Mouse (Mus musculus) embryonic facial prominence, embryonic 15.5 days (tissue): ENCODE data around the gene Mapkapk5. TPM values are rescaled to one million over a fixed set of nuclear protein-coding genes. Genes with fewer than 3 reads are reported as not detected.

Source experiments
- ATAC-seq: fragments of 200-750 bp; cut with Nextera tagmentation; 2 replicates; pipeline ENCODE4 v1.8.0; 2017; ENCODE audit warnings: low read depth, moderate TSS enrichment; ENCODE audit not compliant: insufficient number of reproducible peaks, low FRiP score, low TSS enrichment
- H3K27ac ChIP-seq: fragments of 300-500 bp; sonication (generic); replicated peaks from 2 replicates; pipeline ENCODE4 v1.5.1; 2015; ENCODE audit warnings: mild to moderate bottlenecking, inconsistent platforms
- H3K27me3 ChIP-seq: fragments of 300-500 bp; sonication (generic); 2 replicates; pipeline ENCODE4 v1.6.1; 2015; ENCODE audit warnings: inconsistent platforms
- H3K36me3 ChIP-seq: fragments of 300-500 bp; sonication (generic); 2 replicates; pipeline ENCODE4 v1.6.1; 2015; ENCODE audit warnings: mild to moderate bottlenecking, inconsistent platforms
- H3K4me1 ChIP-seq: fragments of 300-500 bp; sonication (generic); 2 replicates; pipeline ENCODE4 v1.6.1; 2015; ENCODE audit warnings: inconsistent platforms
- H3K4me2 ChIP-seq: fragments of 300-500 bp; sonication (generic); replicated peaks from 2 replicates; pipeline ENCODE4 v1.6.1; 2015; ENCODE audit warnings: mild to moderate bottlenecking, inconsistent platforms
- H3K4me3 ChIP-seq: fragments of 300-500 bp; sonication (generic); replicated peaks from 2 replicates; pipeline ENCODE4 v1.5.1; 2015; ENCODE audit warnings: mild to moderate bottlenecking, inconsistent platforms
- H3K9ac ChIP-seq: fragments of 300-500 bp; sonication (generic); 2 replicates; pipeline ENCODE4 v1.6.1; 2015; ENCODE audit warnings: inconsistent platforms
- H3K9me3 ChIP-seq: fragments of 300-500 bp; sonication (generic); replicated peaks from 2 replicates; pipeline ENCODE4 v1.6.1; 2016; ENCODE audit warnings: inconsistent platforms
- WGBS: fragments of 180-500 bp; shearing (Covaris S2); methylation state at CpG from one replicate; pipeline ENCODE4 v1.1.7; 2015; 5-methylcytosine and 5-hydroxymethylcytosine counted together
- polyA plus RNA-seq: library from polyadenylated mRNA; unstranded; fragments of >200 nt; fragmentation: Nextera tagmentation; extraction: Ambion mirVana; gene quantifications from 2 replicates; pipeline ENCODE4 v1.2.1, GENCODE M21; 2015

Mapkapk5 gene
- polyA plus RNA-seq, 1 experiment from 2014 or later, result 52.0 TPM

DNA sequence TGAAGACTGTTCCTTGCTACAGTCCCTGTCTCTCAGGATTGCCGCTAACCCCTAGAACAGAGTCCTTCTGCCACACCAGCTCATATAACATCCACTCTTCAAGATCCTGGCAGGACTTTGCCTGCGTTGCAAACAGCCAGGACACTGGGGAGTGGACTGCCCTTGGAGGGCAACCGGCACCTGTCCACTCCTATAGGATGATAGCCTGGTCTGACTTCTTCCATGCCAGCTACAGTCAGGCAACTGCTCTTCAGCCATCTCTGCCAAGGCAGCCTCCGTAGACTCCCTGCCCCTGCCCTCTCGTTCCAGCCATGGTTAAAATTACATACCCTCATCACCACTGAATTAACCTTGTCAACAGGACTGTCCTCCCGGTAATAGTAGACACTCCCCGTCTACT, 3.5 kb upstream of the Mapkapk5 start:
- Histone ChIP-seq H3K4me3 (no peak overlapping the region), H3K27me3 (no peaks in the 10 kb centered on the region), H3K27ac (no peak overlapping the region), H3K9ac (no peak overlapping the region), H3K4me1 (peaks cover 12% of the 10 kb centered on the region), H3K9me3 (no peaks in the 10 kb centered on the region), H3K4me2 (no peak overlapping the region), H3K36me3 (no peaks in the 10 kb centered on the region)
- 82% methylated on average over 7 of the region's 7 CpGs for WGBS
- no peak for ATAC-seq

DNA sequence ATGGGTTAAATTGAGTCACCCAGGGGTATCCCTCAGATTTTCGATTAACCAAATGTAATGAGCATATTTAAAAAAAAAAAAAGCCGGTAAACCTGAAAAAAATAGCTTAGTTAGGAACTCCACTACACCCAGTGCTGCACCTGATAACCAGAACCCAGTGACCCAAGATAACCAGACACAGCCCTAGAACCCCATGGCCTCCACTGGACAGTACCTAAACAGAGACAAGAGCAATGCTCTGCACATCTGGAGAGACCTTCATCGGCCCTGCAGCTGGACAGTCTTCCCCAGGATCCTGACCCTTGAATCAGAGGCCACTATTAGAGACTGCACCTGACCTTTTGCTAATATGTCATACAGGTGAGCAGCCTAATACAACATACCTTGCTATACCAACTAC, 1.4 kb upstream of the Mapkapk5 start:
- Histone ChIP-seq H3K9me3 (no peaks in the 10 kb centered on the region), H3K36me3 (no peaks in the 10 kb centered on the region), H3K27ac (no peak overlapping the region), H3K4me3 (no peak overlapping the region), H3K4me1 (peaks cover 18% of the 10 kb centered on the region), H3K4me2 (no peak overlapping the region), H3K27me3 (no peaks in the 10 kb centered on the region), H3K9ac (no peak overlapping the region)
- 88% methylated on average over 3 of the region's 3 CpGs for WGBS
- no peak for ATAC-seq

GRCm38 (mm10) chr5:121546530-121546895, 808 bp upstream of the Mapkapk5 start:
- H3K9ac ChIP-seq, result peak overlapping the region; percentile 74
- no peaks in the 10 kb centered on the region for H3K36me3 ChIP-seq
- peak overlapping the region; percentile 68 for H3K4me3 ChIP-seq
- peak overlapping the region; percentile 62 for H3K4me2 ChIP-seq
- WGBS, result 30% methylated on average over 6 of the region's 6 CpGs
- no peak for ATAC-seq
- peak overlapping the region; percentile 94 for H3K27ac ChIP-seq
- no peaks in the 10 kb centered on the region for H3K27me3 ChIP-seq
- H3K9me3 ChIP-seq, result no peaks in the 10 kb centered on the region
- peaks cover 18% of the 10 kb centered on the region for H3K4me1 ChIP-seq

DNA sequence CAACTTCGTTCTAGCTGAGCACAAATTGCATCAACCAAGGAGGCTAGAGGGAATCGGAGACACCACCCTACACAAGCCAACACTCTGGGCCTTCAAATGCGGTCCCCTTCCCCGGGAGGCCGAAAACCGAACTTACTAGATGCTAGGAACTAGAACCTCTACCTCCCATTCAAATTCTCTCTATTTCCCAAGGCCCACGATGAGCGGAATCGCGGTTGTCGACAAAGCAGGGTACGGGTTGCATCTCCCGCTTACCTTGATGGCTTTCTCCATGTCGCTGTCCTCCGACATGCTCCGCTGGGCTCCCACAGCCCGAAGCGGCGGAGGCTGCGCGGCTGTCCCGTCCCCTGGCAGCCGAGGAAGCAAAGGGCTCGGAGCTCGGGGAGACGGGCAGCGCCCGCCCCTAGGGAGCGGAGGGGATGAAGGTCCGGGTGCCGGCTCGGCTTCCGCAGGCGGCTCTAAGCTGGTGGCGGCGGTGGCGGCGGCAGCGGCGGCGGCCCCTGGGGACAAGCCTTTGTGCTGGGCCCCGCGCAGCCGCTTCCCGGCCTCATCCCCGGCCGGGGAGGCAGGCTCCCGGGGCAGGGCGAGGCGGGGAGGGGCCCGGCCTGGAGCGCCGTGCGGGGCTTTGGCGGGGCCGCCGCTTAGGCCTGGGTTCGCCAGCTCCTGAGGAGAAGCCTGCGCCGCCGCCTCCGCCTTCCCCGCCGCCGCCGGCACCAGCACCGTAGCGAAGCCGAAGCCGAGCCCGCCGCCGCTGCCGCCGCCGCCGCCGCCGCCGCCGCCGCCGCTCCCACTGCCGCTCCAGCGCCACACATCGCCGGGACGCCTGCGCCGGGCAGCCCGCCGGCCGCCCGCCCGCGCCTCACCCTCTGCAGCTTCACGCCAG, 554 bp downstream of the Mapkapk5 start, which contains the start of the genes Adam1a and Gm42878:
Gene Adam1a (minus strand): TSS at position 573 of the 883 bp plus-strand sequence.
Gene Gm42878 (minus strand): TSS at position 573 of the 883 bp plus-strand sequence.
- Histone ChIP-seq H3K27me3 (no peaks in the 10 kb centered on the region), H3K4me3 (peak within 1 kb of the TSS; percentile 68), H3K36me3 (no peaks in the 10 kb centered on the region), H3K9me3 (no peaks in the 10 kb centered on the region), H3K4me2 (peak within 1 kb of the TSS; percentile 84), H3K27ac (peak within 1 kb of the TSS; percentile 94), H3K4me1 (peaks cover 18% of the 10 kb centered on the region), H3K9ac (peak within 1 kb of the TSS; percentile 74)
- WGBS, result 1% methylated on average over 52 of the region's 97 CpGs
- ATAC-seq, result peak; percentile 66

- no peaks in the 10 kb centered on the region for H3K9me3 ChIP-seq
- no peak overlapping the region for H3K9ac ChIP-seq
- H3K4me2 ChIP-seq, result no peak overlapping the region
- 0 out of 2 replicates have a peak, but pooled peaks cover 4% of the 10 kb centered on the region for H3K36me3 ChIP-seq
- H3K27me3 ChIP-seq, result no peaks in the 10 kb centered on the region
- 75% methylated on average over 3 of the region's 3 CpGs for WGBS
- H3K4me3 ChIP-seq, result no peak overlapping the region
- H3K27ac ChIP-seq, result no peak overlapping the region
- peaks cover 18% of the 10 kb centered on the region for H3K4me1 ChIP-seq
- no peak for ATAC-seq
These were observed 2.3 kb downstream of the Mapkapk5 start for GRCm38 (mm10) chr5:121543370-121543769.

- H3K4me3 ChIP-seq, result no peak overlapping the region
- no peaks in the 10 kb centered on the region for H3K27me3 ChIP-seq
- H3K9me3 ChIP-seq, result no peaks in the 10 kb centered on the region
- no peak overlapping the region for H3K27ac ChIP-seq
- no peak overlapping the region for H3K9ac ChIP-seq
- peaks cover 13% of the 10 kb centered on the region for H3K4me1 ChIP-seq
- H3K4me2 ChIP-seq, result no peak overlapping the region
- 82% methylated on average over 7 of the region's 7 CpGs for WGBS
- ATAC-seq, result no peak
- peaks cover 12% of the 10 kb centered on the region for H3K36me3 ChIP-seq
These were observed 4.5 kb downstream of the Mapkapk5 start for GRCm38 (mm10) chr5:121541235-121541634.

DNA sequence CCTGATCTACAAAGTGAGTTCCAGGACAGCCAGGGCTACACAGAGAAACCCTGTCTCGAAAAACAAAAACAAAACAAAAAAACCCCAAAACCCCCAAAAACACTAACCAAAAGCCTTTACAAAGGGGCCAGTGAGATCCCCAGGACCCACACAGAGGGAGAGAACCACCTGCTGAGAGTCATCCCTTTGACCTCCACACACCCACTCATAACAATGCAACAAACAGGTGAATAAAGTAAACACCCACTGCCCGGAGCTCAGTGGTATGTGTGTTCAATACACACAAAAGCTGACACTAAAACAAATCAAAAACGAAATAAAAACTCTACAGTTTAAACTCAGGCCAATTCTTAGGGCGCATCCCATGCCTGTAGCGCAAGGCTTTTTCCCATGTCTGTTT, 5.6 kb downstream of the Mapkapk5 start:
- ATAC-seq, result no peak
- Histone ChIP-seq H3K36me3 (peaks cover 23% of the 10 kb centered on the region), H3K9ac (no peak overlapping the region), H3K4me3 (no peak overlapping the region), H3K4me2 (no peak overlapping the region), H3K27me3 (no peaks in the 10 kb centered on the region), H3K4me1 (peaks cover 12% of the 10 kb centered on the region), H3K27ac (no peak overlapping the region), H3K9me3 (no peaks in the 10 kb centered on the region)
- WGBS, result 92% methylated on average over 5 of the region's 5 CpGs

- H3K4me2 ChIP-seq, result no peak overlapping the region
- H3K4me3 ChIP-seq, result no peak overlapping the region
- H3K4me1 ChIP-seq, result no peaks in the 10 kb centered on the region
- peaks cover 45% of the 10 kb centered on the region for H3K36me3 ChIP-seq
- WGBS, result 83% methylated on average over 2 of the region's 2 CpGs
- no peak overlapping the region for H3K27ac ChIP-seq
- no peaks in the 10 kb centered on the region for H3K9me3 ChIP-seq
- H3K9ac ChIP-seq, result no peak overlapping the region
- H3K27me3 ChIP-seq, result no peaks in the 10 kb centered on the region
- no peak for ATAC-seq
These were observed 8.1 kb downstream of the Mapkapk5 start for GRCm38 (mm10) chr5:121537588-121537987.

- no peaks in the 10 kb centered on the region for H3K4me1 ChIP-seq
- 77% methylated on average over 7 of the region's 7 CpGs for WGBS
- H3K4me3 ChIP-seq, result no peak overlapping the region
- H3K27me3 ChIP-seq, result no peaks in the 10 kb centered on the region
- no peak overlapping the region for H3K4me2 ChIP-seq
- ATAC-seq, result no peak
- no peaks in the 10 kb centered on the region for H3K9me3 ChIP-seq
- H3K9ac ChIP-seq, result no peak overlapping the region
- H3K27ac ChIP-seq, result no peak overlapping the region
- H3K36me3 ChIP-seq, result peaks cover 51% of the 10 kb centered on the region
These were observed 8.7 kb downstream of the Mapkapk5 start for GRCm38 (mm10) chr5:121536921-121537555.

GRCm38 (mm10) chr5:121535116-121535515, 10.6 kb downstream of the Mapkapk5 start:
- Histone ChIP-seq H3K4me3 (no peak overlapping the region), H3K4me1 (no peaks in the 10 kb centered on the region), H3K27ac (no peak overlapping the region), H3K36me3 (peaks cover 68% of the 10 kb centered on the region), H3K9me3 (no peaks in the 10 kb centered on the region), H3K9ac (no peak overlapping the region), H3K4me2 (no peak overlapping the region), H3K27me3 (no peaks in the 10 kb centered on the region)
- 88% methylated on average over 3 of the region's 3 CpGs for WGBS
- no peak for ATAC-seq

GRCm38 (mm10) chr5:121534521-121534920, 11.2 kb downstream of the Mapkapk5 start:
- no peaks in the 10 kb centered on the region for H3K27me3 ChIP-seq
- no peaks in the 10 kb centered on the region for H3K9me3 ChIP-seq
- H3K9ac ChIP-seq, result no peak overlapping the region
- H3K4me3 ChIP-seq, result no peak overlapping the region
- H3K4me2 ChIP-seq, result no peak overlapping the region
- ATAC-seq, result no peak
- H3K36me3 ChIP-seq, result peaks cover 73% of the 10 kb centered on the region
- no peak overlapping the region for H3K27ac ChIP-seq
- WGBS, result 91% methylated on average over 5 of the region's 5 CpGs
- H3K4me1 ChIP-seq, result no peaks in the 10 kb centered on the region
